ENCODE assay signal across 1 mouse cellular context in the genomic region with DNA sequence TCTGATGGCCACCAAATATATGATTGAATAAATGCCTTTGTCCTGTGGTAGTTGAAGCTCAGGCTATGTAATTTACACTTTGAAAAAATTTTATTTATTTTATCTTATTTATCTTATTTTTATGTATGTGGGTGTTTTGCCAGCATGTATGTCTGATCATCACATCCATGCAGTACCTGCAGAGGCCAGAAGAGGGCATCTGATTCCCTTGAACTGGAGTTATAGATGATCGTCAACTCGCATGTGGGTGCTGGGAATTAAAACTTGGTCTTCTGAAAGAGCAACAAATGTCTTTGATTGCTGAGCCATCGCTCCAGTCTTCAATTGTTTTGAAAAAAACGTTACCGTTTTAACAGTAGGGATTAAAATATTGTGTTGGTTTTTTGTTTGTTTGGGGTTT.
TF ChIP-seq lines count a peak whose summit lies in the region.

No protein-coding gene starts in this region.

TF ChIP-seq in ES-E14, 5 proteins besides CTCF, POLR2A, EP300 and RAD21:
- no peak for TF ChIP-seq MAFK (IDR thresholded peaks at IDR 0.05; ENCODE audit: insufficient read depth, low read depth, low read length)
- TF ChIP-seq ZC3H11A (IDR thresholded peaks at IDR 0.05; ENCODE audit: borderline replicate concordance, low read depth, low read length), result no peak
- no peak for TF ChIP-seq CHD2 (IDR thresholded peaks at IDR 0.05; ENCODE audit: low read depth, low read length)
- TF ChIP-seq HCFC1 (IDR thresholded peaks at IDR 0.05; ENCODE audit: borderline replicate concordance, insufficient read depth, low read length), result no peak
- TF ChIP-seq ZNF384 (IDR thresholded peaks at IDR 0.05; ENCODE audit: low read depth, low read length), result no peak
